Mouse (Mus musculus): ENCODE data around the gene C2cd3. TPM values are rescaled to one million over a fixed set of nuclear protein-coding genes. Genes with fewer than 3 reads are reported as not detected.

Gene C2cd3
- total and polyA plus RNA-seq, 3 experiments: 6.6 to 8.4 (median 7.0) TPM

GRCm38 (mm10) chr7:100496791-100497190 is 124.8 kb downstream of the C2cd3 start:
- Histone ChIP-seq H3K27me3 (ENCODE audit: control insufficient read depth, insufficient read depth, low read length) (no peaks in the 10 kb centered on the region), H3K4me1 (ENCODE audit: control insufficient read depth, insufficient read depth, low read length) (peaks cover 12% of the 10 kb centered on the region), H3K9ac (ENCODE audit: low read depth, low read length) (no peak overlapping the region), H3K36me3 (ENCODE audit: control insufficient read depth, insufficient read depth, low read length) (0 out of 2 replicates have a peak, but pooled peaks cover 2% of the 10 kb centered on the region), H3K4me3 (no peak overlapping the region), H3K79me2 (replicated peaks; ENCODE audit: control insufficient read depth, insufficient read depth, low read length) (no peaks in the 10 kb centered on the region), H3K27ac (peak overlapping the region; percentile 78; the same call in 1 of the 2 replicates)
- DNase-seq: no peak
- TF ChIP-seq CTCF (IDR thresholded peaks at IDR 0.05): no peak
- no peak for TF ChIP-seq POLR2A (IDR thresholded peaks at IDR 0.05; ENCODE audit: insufficient read depth, low read depth, low read length)
- TF ChIP-seq EP300 (IDR thresholded peaks at IDR 0.05; ENCODE audit: insufficient read depth, low read depth, low read length): no peak
- 97% methylated on average over 9 of the region's 9 CpGs for WGBS
- intact Hi-C loops (cut with DNase I): no loop called here

- H3K79me2 ChIP-seq (replicated peaks; ENCODE audit: control insufficient read depth, insufficient read depth, low read length): no peaks in the 10 kb centered on the region
- no peak for DNase-seq
- H3K4me3 ChIP-seq: no peak overlapping the region
- no peak overlapping the region for H3K9ac ChIP-seq (ENCODE audit: low read depth, low read length)
- no peak overlapping the region for H3K27ac ChIP-seq
- peaks cover 12% of the 10 kb centered on the region for H3K4me1 ChIP-seq (ENCODE audit: control insufficient read depth, insufficient read depth, low read length)
- TF ChIP-seq EP300 (IDR thresholded peaks at IDR 0.05; ENCODE audit: insufficient read depth, low read depth, low read length) (no peak), POLR2A (IDR thresholded peaks at IDR 0.05; ENCODE audit: insufficient read depth, low read depth, low read length) (no peak), CTCF (IDR thresholded peaks at IDR 0.05) (no peak)
- intact Hi-C loops (cut with DNase I): no loop called here
- H3K27me3 ChIP-seq (ENCODE audit: control insufficient read depth, insufficient read depth, low read length): no peaks in the 10 kb centered on the region
- 77% methylated on average over 4 of the region's 4 CpGs for WGBS
- 0 out of 2 replicates have a peak, but pooled peaks cover 2% of the 10 kb centered on the region for H3K36me3 ChIP-seq (ENCODE audit: control insufficient read depth, insufficient read depth, low read length)
Observed at GRCm38 (mm10) chr7:100497402-100497801, 125.4 kb downstream of the C2cd3 start.

GRCm38 (mm10) chr7:100497982-100498381 is 125.9 kb downstream of the C2cd3 start:
- DNase-seq: no peak
- H3K36me3 ChIP-seq (ENCODE audit: control insufficient read depth, insufficient read depth, low read length): 0 out of 2 replicates have a peak, but pooled peaks cover 2% of the 10 kb centered on the region
- H3K79me2 ChIP-seq (replicated peaks; ENCODE audit: control insufficient read depth, insufficient read depth, low read length): no peaks in the 10 kb centered on the region
- H3K9ac ChIP-seq (ENCODE audit: low read depth, low read length): no peak overlapping the region
- intact Hi-C loops (cut with DNase I): no loop called here
- no peak overlapping the region for H3K27ac ChIP-seq
- TF ChIP-seq EP300 (IDR thresholded peaks at IDR 0.05; ENCODE audit: insufficient read depth, low read depth, low read length) (no peak), CTCF (IDR thresholded peaks at IDR 0.05) (no peak), POLR2A (IDR thresholded peaks at IDR 0.05; ENCODE audit: insufficient read depth, low read depth, low read length) (no peak)
- 93% methylated on average over 13 of the region's 13 CpGs for WGBS
- peaks cover 14% of the 10 kb centered on the region for H3K4me1 ChIP-seq (ENCODE audit: control insufficient read depth, insufficient read depth, low read length)
- H3K27me3 ChIP-seq (ENCODE audit: control insufficient read depth, insufficient read depth, low read length): no peaks in the 10 kb centered on the region
- no peak overlapping the region for H3K4me3 ChIP-seq

GRCm38 (mm10) chr7:100499465-100499864 is 127.4 kb downstream of the C2cd3 start:
- H3K79me2 ChIP-seq (replicated peaks; ENCODE audit: control insufficient read depth, insufficient read depth, low read length): no peaks in the 10 kb centered on the region
- peaks cover 14% of the 10 kb centered on the region for H3K4me1 ChIP-seq (ENCODE audit: control insufficient read depth, insufficient read depth, low read length)
- no peaks in the 10 kb centered on the region for H3K27me3 ChIP-seq (ENCODE audit: control insufficient read depth, insufficient read depth, low read length)
- no peak for DNase-seq
- 0 out of 2 replicates have a peak, but pooled peaks cover 2% of the 10 kb centered on the region for H3K36me3 ChIP-seq (ENCODE audit: control insufficient read depth, insufficient read depth, low read length)
- H3K9ac ChIP-seq (ENCODE audit: low read depth, low read length): no peak overlapping the region
- H3K27ac ChIP-seq: no peak overlapping the region
- TF ChIP-seq EP300 (IDR thresholded peaks at IDR 0.05; ENCODE audit: insufficient read depth, low read depth, low read length) (no peak), POLR2A (IDR thresholded peaks at IDR 0.05; ENCODE audit: insufficient read depth, low read depth, low read length) (no peak), CTCF (IDR thresholded peaks at IDR 0.05) (no peak)
- intact Hi-C loops (cut with DNase I): no loop called here
- no peak overlapping the region for H3K4me3 ChIP-seq

GRCm38 (mm10) chr7:100500276-100500977 is 128.4 kb downstream of the C2cd3 start:
- WGBS: 53% methylated on average over 16 of the region's 16 CpGs
- Histone ChIP-seq H3K27ac (no peak overlapping the region), H3K9ac (ENCODE audit: low read depth, low read length) (no peak overlapping the region), H3K4me3 (no peak overlapping the region), H3K4me1 (ENCODE audit: control insufficient read depth, insufficient read depth, low read length) (peaks cover 6% of the 10 kb centered on the region), H3K27me3 (ENCODE audit: control insufficient read depth, insufficient read depth, low read length) (no peaks in the 10 kb centered on the region), H3K36me3 (ENCODE audit: control insufficient read depth, insufficient read depth, low read length) (0 out of 2 replicates have a peak, but pooled peaks cover 2% of the 10 kb centered on the region), H3K79me2 (replicated peaks; ENCODE audit: control insufficient read depth, insufficient read depth, low read length) (no peaks in the 10 kb centered on the region)
- TF ChIP-seq CTCF (IDR thresholded peaks at IDR 0.05): no peak
- TF ChIP-seq POLR2A (IDR thresholded peaks at IDR 0.05; ENCODE audit: insufficient read depth, low read depth, low read length): peak; percentile 10; the same call in 1 of the 2 replicates
- peak in 1 of 2 experiments; percentile 44 for DNase-seq
- intact Hi-C loops (cut with DNase I): loop anchor here (2.0 kb wide), 1 partner anchor 72 kb away; no protein-coding TSS in a partner anchor
